Mouse (Mus musculus): Measurements from ENCODE around the gene Fip1l1. TPM values are rescaled to one million over a fixed set of nuclear protein-coding genes. Genes with fewer than 3 reads are reported as not detected.

Gene Fip1l1
- total and polyA plus RNA-seq, 3 experiments = 72.0 to 171 (median 83.1) TPM

GRCm38 (mm10) chr5:74591413-74591812, 56.2 kb downstream of the Fip1l1 start:
- no peak overlapping the region for H3K27ac ChIP-seq (ENCODE audit: insufficient read depth, low read depth)
- H3K9me3 ChIP-seq (replicated peaks; ENCODE audit: low read length) = no peaks in the 10 kb centered on the region
- no peaks in the 10 kb centered on the region for H3K79me2 ChIP-seq (replicated peaks; ENCODE audit: control insufficient read depth, extremely low read depth, insufficient read depth, poor library complexity, severe bottlenecking)
- in situ Hi-C loops (cut with MboI; ENCODE audit: low pct_ligation_motif_present, low pct_unique_long_range_greater_than_20kb, low sequenced_read_pairs) (no loop called here), dilution Hi-C loops (cut with MboI; ENCODE audit: extremely low pct_ligation_motif_present, extremely low pct_unique_long_range_greater_than_20kb, low sequenced_read_pairs) (no loop called here)
- TF ChIP-seq USF2 (conservative IDR thresholded peaks at IDR 0.05; ENCODE audit: low read depth, low read length) (no peak), USF1 (IDR thresholded peaks at IDR 0.05; ENCODE audit: low read depth, low read length) (no peak), POLR2AphosphoS2 (IDR thresholded peaks at IDR 0.05; ENCODE audit: low read depth, low read length) (no peak), SMC3 (IDR thresholded peaks at IDR 0.05; ENCODE audit: low read depth, low read length) (no peak), MEF2A (IDR thresholded peaks at IDR 0.05; ENCODE audit: borderline replicate concordance, low read depth, low read length) (no peak), KAT2A (IDR thresholded peaks at IDR 0.05; ENCODE audit: insufficient replicate concordance, low read length) (no peak), MAZ (IDR thresholded peaks at IDR 0.05; ENCODE audit: low read depth, low read length) (no peak), MAX (IDR thresholded peaks at IDR 0.05; ENCODE audit: low read length) (no peak), PAX5 (IDR thresholded peaks at IDR 0.05; ENCODE audit: low read length) (no peak), TCF12 (IDR thresholded peaks at IDR 0.05; ENCODE audit: low read depth, low read length) (no peak), TBP (conservative IDR thresholded peaks at IDR 0.05; ENCODE audit: low read depth, low read length) (no peak), HCFC1 (IDR thresholded peaks at IDR 0.05; ENCODE audit: low read depth, low read length) (no peak), E2F4 (IDR thresholded peaks at IDR 0.05; ENCODE audit: insufficient replicate concordance, low read depth, low read length) (no peak), JUN (IDR thresholded peaks at IDR 0.05; ENCODE audit: insufficient read depth, low read depth, low read length) (no peak)
- peaks cover 62 to 93% of the 10 kb centered on the region in 2 experiments for H3K36me3 ChIP-seq (replicated peaks in 1 of 2; ENCODE audit: control insufficient read depth in 1 of 2, insufficient read depth in 1 of 2, low read length in 1 of 2)
- DNase-seq (ENCODE audit: extremely low read depth) = no peak
- no peaks in the 10 kb centered on the region for H3K27me3 ChIP-seq (replicated peaks)
- H3K4me2 ChIP-seq (ENCODE audit: insufficient read depth, low read depth, poor library complexity, severe bottlenecking) = no peak overlapping the region
- no peaks in the 10 kb centered on the region for H3K4me1 ChIP-seq (ENCODE audit: control insufficient read depth in 1 of 2, insufficient read depth in 2 of 2)
- no peak overlapping the region for H3K4me3 ChIP-seq (replicated peaks in 1 of 3; ENCODE audit: low read depth in 2 of 3, low read length in 2 of 3, poor library complexity in 1 of 3)
- H3K9ac ChIP-seq (ENCODE audit: insufficient read depth, low read depth) = no peak overlapping the region

- in situ Hi-C loops (cut with MboI; ENCODE audit: low pct_ligation_motif_present, low pct_unique_long_range_greater_than_20kb, low sequenced_read_pairs) = no loop called here
Measured at GRCm38 (mm10) chr5:74593147-74593546, 57.9 kb downstream of the Fip1l1 start.

More at GRCm38 (mm10) chr5:74593147-74593546, 57.9 kb downstream of the Fip1l1 start:
- DNase-seq (ENCODE audit: extremely low read depth) = no peak
- Histone ChIP-seq H3K4me3 (replicated peaks in 1 of 3; ENCODE audit: low read depth in 2 of 3, low read length in 2 of 3, poor library complexity in 1 of 3) (no peak overlapping the region), H3K27ac (ENCODE audit: insufficient read depth, low read depth) (no peak overlapping the region), H3K36me3 (replicated peaks in 1 of 2; ENCODE audit: control insufficient read depth in 1 of 2, insufficient read depth in 1 of 2, low read length in 1 of 2) (peaks cover 59 to 92% of the 10 kb centered on the region in 2 experiments), H3K4me2 (ENCODE audit: insufficient read depth, low read depth, poor library complexity, severe bottlenecking) (no peak overlapping the region), H3K79me2 (replicated peaks; ENCODE audit: control insufficient read depth, extremely low read depth, insufficient read depth, poor library complexity, severe bottlenecking) (no peaks in the 10 kb centered on the region), H3K9me3 (replicated peaks; ENCODE audit: low read length) (no peaks in the 10 kb centered on the region), H3K9ac (ENCODE audit: insufficient read depth, low read depth) (no peak overlapping the region), H3K4me1 (ENCODE audit: control insufficient read depth in 1 of 2, insufficient read depth in 2 of 2) (no peaks in the 10 kb centered on the region), H3K27me3 (replicated peaks) (no peaks in the 10 kb centered on the region)
- TF ChIP-seq SIN3A (IDR thresholded peaks at IDR 0.05; ENCODE audit: low read length) (no peak), TBP (conservative IDR thresholded peaks at IDR 0.05; ENCODE audit: low read depth, low read length) (no peak), POLR2A (IDR thresholded peaks at IDR 0.05; ENCODE audit: low read depth, low read length) (no peak), MAFK (IDR thresholded peaks at IDR 0.05; ENCODE audit: insufficient replicate concordance, low read length) (no peak), SMC3 (IDR thresholded peaks at IDR 0.05; ENCODE audit: low read depth, low read length) (no peak), EP300 (IDR thresholded peaks at IDR 0.05; ENCODE audit: low read length) (no peak), TCF12 (IDR thresholded peaks at IDR 0.05; ENCODE audit: low read depth, low read length) (no peak), ZNF384 (IDR thresholded peaks at IDR 0.05; ENCODE audit: low read depth, low read length) (no peak), ZMIZ1 (IDR thresholded peaks at IDR 0.05; ENCODE audit: low read depth, low read length) (no peak), JUN (IDR thresholded peaks at IDR 0.05; ENCODE audit: insufficient read depth, low read depth, low read length) (no peak), CHD2 (IDR thresholded peaks at IDR 0.05; ENCODE audit: low read length) (no peak), ELF1 (IDR thresholded peaks at IDR 0.05; ENCODE audit: low read depth, low read length) (no peak), CTCF (conservative IDR thresholded peaks at IDR 0.05 in 1 of 2, IDR thresholded peaks at IDR 0.05 in 1 of 2; ENCODE audit: low read depth in 2 of 2, low read length in 2 of 2) (no peak), E2F4 (IDR thresholded peaks at IDR 0.05; ENCODE audit: insufficient replicate concordance, low read depth, low read length) (no peak), HCFC1 (IDR thresholded peaks at IDR 0.05; ENCODE audit: low read depth, low read length) (no peak), MYC (IDR thresholded peaks at IDR 0.05; ENCODE audit: low read depth, low read length) (no peak), USF2 (conservative IDR thresholded peaks at IDR 0.05; ENCODE audit: low read depth, low read length) (no peak), CHD1 (IDR thresholded peaks at IDR 0.05; ENCODE audit: low read depth, low read length) (no peak), UBTF (IDR thresholded peaks at IDR 0.05; ENCODE audit: low read depth, low read length) (no peak), IRF4 (IDR thresholded peaks at IDR 0.05; ENCODE audit: low read depth, low read length) (no peak)
- dilution Hi-C loops (cut with MboI; ENCODE audit: extremely low pct_ligation_motif_present, extremely low pct_unique_long_range_greater_than_20kb, low sequenced_read_pairs) = no loop called here
